Mouse (Mus musculus) duodenum, adult 2 months (tissue): ENCODE measurements around the gene Sprn. TPM values are rescaled to one million over a fixed set of nuclear protein-coding genes. Genes with fewer than 3 reads are reported as not detected.

Experiments
- polyA plus RNA-seq: library from polyadenylated mRNA; depleted of rRNA; stranded (reverse); fragments of >200 nt; gene quantifications from 2 replicates; pipeline ENCODE4 v1.2.3, GENCODE M21; 2012; ENCODE audit warnings: low replicate concordance; rRNA removed

The Sprn gene
- 0.14 and 0.32 TPM in 2 replicates for polyA plus RNA-seq

GRCm38 (mm10) chr7:140154218-140154927 is at the start of gene Sprn:
Sprn (minus strand) TSS chr7:140154877.

GRCm38 (mm10) chr7:140172936-140173335 is 18.3 kb upstream of the Sprn start, which contains the start of gene Olfr523:
Olfr523 (plus strand) TSS chr7:140173217.

DNA sequence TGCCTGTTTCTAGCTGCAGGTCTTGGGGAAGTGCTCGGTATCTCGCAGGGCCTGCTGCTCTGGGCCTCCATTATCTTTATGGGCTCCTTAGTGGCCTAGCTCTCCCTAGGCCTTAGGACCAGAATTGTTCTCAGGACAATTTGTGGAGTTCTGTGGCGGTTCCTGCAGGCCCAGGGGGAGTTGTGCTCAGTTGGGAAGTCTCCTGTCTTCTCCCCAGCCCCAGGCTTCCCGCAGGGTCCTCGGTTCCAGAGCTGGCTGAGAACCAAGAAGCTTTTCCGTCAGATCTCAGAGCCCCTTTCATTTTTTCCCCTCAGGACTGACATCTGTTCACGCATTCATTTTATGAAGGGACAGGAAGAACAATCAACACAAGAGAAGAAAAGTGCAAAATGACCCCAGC is 10.0 kb upstream of the Sprn start, which contains the start of gene Olfr522:
TSS of gene Olfr522 (minus strand) at position 101 of the 400 bp plus-strand sequence.

GRCm38 (mm10) chr7:140137135-140138020 is 17.3 kb downstream of the Sprn start, which contains the start of gene Mtg1:
Mtg1 (plus strand) TSS chr7:140137564.

GRCm38 (mm10) chr7:140116329-140117054 is 38.2 kb downstream of the Sprn start, which contains the start of gene Echs1:
Echs1 (minus strand) TSS chr7:140116476.

GRCm38 (mm10) chr7:140115583-140116328 is 38.9 kb downstream of the Sprn start, which contains the start of gene Paox:
Paox (plus strand) TSS chr7:140115799.

DNA sequence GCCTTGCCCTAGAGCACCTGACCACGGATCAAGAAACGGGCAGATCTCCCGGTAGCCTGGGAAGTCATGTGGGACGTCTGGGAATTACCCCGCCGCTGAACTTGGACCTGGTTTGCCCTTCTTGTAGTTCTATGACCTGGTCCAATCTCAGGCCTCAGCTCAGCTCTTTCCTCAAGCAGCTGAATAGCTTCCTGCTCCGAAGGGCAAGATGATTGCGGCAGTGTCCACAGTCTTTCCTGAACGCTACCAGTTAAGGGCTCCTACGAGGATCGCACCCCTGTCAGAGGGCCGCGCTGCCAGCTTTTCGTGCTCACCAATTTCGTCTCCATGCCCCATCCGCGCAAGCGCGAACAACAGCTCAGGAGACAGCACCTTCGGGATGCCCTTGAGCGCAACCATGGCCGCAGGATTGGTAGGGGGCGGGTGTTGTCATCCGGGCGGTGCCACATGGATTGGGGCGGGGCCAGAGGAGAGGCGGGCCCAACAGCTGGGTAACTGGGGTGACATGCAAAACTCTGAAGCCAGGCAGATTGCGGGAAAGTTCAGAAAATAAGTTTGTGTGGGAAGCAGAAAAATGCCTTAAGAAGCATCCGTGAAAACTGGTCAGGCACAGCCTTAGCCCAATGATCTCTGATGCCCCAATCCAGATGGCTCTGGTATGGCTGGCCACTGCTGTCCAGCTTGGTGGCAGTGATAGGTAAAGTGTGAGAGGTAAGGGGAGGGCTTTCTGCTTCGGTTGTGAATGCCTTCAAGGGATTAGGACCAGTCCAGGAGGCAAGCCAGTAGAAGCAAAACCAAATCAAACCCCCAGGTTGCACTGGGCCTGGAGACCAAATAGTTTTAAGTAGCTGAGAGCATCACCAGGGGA is 52.5 kb downstream of the Sprn start, which contains the start of gene Fuom:
TSS of gene Fuom (minus strand) at position 449 of the 868 bp plus-strand sequence.

Other genes with a start within 250 kb of the Sprn start
- gene Utf1, start 211.1 kb downstream of the Sprn start, polyA plus RNA-seq = 0.15 and 0.31 TPM in 2 replicates
- not detected in 2 replicates for gene 6430531B16Rik, start 176.1 kb downstream of the Sprn start, polyA plus RNA-seq
- 2.7 and 3.5 TPM in 2 replicates for gene Adam8, start 162.3 kb downstream of the Sprn start, polyA plus RNA-seq
- gene Zfp511, start 118.5 kb downstream of the Sprn start, polyA plus RNA-seq = 29.4 and 50.0 TPM in 2 replicates
- 4.7 and 8.3 TPM in 2 replicates for gene Tubgcp2, start 118.2 kb downstream of the Sprn start, polyA plus RNA-seq
- gene Msx3, start 105.8 kb downstream of the Sprn start, polyA plus RNA-seq = 0.11 and 0.40 TPM in 2 replicates
- gene Caly, start 72.3 kb downstream of the Sprn start, polyA plus RNA-seq = 1.7 and 2.3 TPM in 2 replicates
- 4,118 and 5,120 TPM in 2 replicates for gene Prap1, start 61.5 kb downstream of the Sprn start, polyA plus RNA-seq
- gene Fuom, start 52.4 kb downstream of the Sprn start, polyA plus RNA-seq = 107 and 181 TPM in 2 replicates
- gene Paox, start 39.1 kb downstream of the Sprn start, polyA plus RNA-seq = 9.4 and 15.4 TPM in 2 replicates
- 40.4 and 41.0 TPM in 2 replicates for gene Echs1, start 38.4 kb downstream of the Sprn start, polyA plus RNA-seq
- 10.6 and 12.4 TPM in 2 replicates for gene Mtg1, start 17.3 kb downstream of the Sprn start, polyA plus RNA-seq
- gene Olfr522, start 9.9 kb upstream of the Sprn start, polyA plus RNA-seq = not detected in 2 replicates
- not detected in 2 replicates for gene Olfr523, start 18.3 kb upstream of the Sprn start, polyA plus RNA-seq
- 0.17 TPM in 1 of 2 replicates, not detected in the other for gene Olfr524, start 51.1 kb upstream of the Sprn start, polyA plus RNA-seq
- 0.35 and 0.38 TPM in 2 replicates for gene Cd163l1, start 63.4 kb upstream of the Sprn start, polyA plus RNA-seq
- 0.14 and 0.21 TPM in 2 replicates for gene 5830411N06Rik, start 92.4 kb upstream of the Sprn start, polyA plus RNA-seq
- not detected in 2 replicates for gene Olfr525, start 166.0 kb upstream of the Sprn start, polyA plus RNA-seq
- not detected in 2 replicates for gene Olfr527, start 179.1 kb upstream of the Sprn start, polyA plus RNA-seq
- 0.41 and 0.62 TPM in 2 replicates for gene Olfr60, start 206.8 kb upstream of the Sprn start, polyA plus RNA-seq
- 0.13 TPM in 1 of 2 replicates, not detected in the other for gene Olfr530, start 221.5 kb upstream of the Sprn start, polyA plus RNA-seq
- gene Olfr531, start 248.0 kb upstream of the Sprn start, polyA plus RNA-seq = not detected in 2 replicates